Comparison of ENCODE assay signal across 14 mouse cellular contexts in genomic region chr11:51053230-51053629, GRCm38 (mm10). TPM values are rescaled to one million over a fixed set of nuclear protein-coding genes. Genes with fewer than 3 reads are reported as not detected.
DNase-seq lines count a peak whose midpoint lies in the region; ATAC-seq lines count a peak whose summit lies in the region.
"Had no signal": no experiment of that assay in that cellular context is flagged by ENCODE, and none has a peak within 500 bp of the region (broad histone marks: within the 10 kb centered on the region; RNA-seq: fewer than 3 reads in every experiment).

No protein-coding gene starts in this region.

- H3K36me3 ChIP-seq in midbrain, embryonic 14.5 days (ENCODE audit: control insufficient read depth, insufficient read depth, low read length), result no peaks in the 10 kb centered on the region
- no peaks in the 10 kb centered on the region for H3K36me3 ChIP-seq in midbrain, embryonic 10.5 days

- ATAC-seq in midbrain, embryonic 14.5 days (ENCODE audit: low FRiP score, low TSS enrichment), result no peak

- no peaks in the 10 kb centered on the region for H3K9me3 ChIP-seq in midbrain, embryonic 14.5 days (ENCODE audit: control insufficient read depth, low read length)
- H3K9me3 ChIP-seq in midbrain, embryonic 10.5 days (replicated peaks), result no peaks in the 10 kb centered on the region

- WGBS in midbrain, embryonic 14.5 days, result 50% methylated on average over 3 of the region's 3 CpGs
- WGBS in midbrain, embryonic 10.5 days, result 64% methylated on average over 3 of the region's 3 CpGs

- H3K27me3 ChIP-seq in midbrain, embryonic 14.5 days (ENCODE audit: control insufficient read depth, insufficient read depth, low read length), result no peaks in the 10 kb centered on the region
- H3K27me3 ChIP-seq in midbrain, embryonic 10.5 days (ENCODE audit: low read depth, poor library complexity, severe bottlenecking), result no peaks in the 10 kb centered on the region

- no peaks in the 10 kb centered on the region for H3K4me1 ChIP-seq in midbrain, embryonic 14.5 days (ENCODE audit: control insufficient read depth, insufficient read depth, low read length)
- no peaks in the 10 kb centered on the region for H3K4me1 ChIP-seq in midbrain, embryonic 10.5 days

- no peak overlapping the region for H3K27ac ChIP-seq in midbrain, embryonic 14.5 days (replicated peaks; ENCODE audit: low read depth, low read length)
- no peak overlapping the region for H3K27ac ChIP-seq in midbrain, embryonic 10.5 days (replicated peaks)
- H3K27ac ChIP-seq: macrophage had no signal

- DNase-seq in embryo, embryonic 10.5 days (ENCODE audit: low spot score), result peak; percentile 19
- no peak for DNase-seq in embryo, embryonic 10 days (ENCODE audit: low spot score)
- peak; percentile 10 for DNase-seq in kidney, adult 9 months
- no peak for DNase-seq in kidney, postnatal 14 days
- peak; percentile 65 for DNase-seq in midbrain, embryonic 14.5 days
- DNase-seq in midbrain, embryonic 10.5 days (ENCODE audit: low spot score), result no peak
- peak; percentile 45 for DNase-seq in retina, postnatal 1 day
- no peak for DNase-seq in heart, adult 9 months (ENCODE audit: low spot score in 2 of 2)
- DNase-seq: cerebellum, postnatal 36 days; gastrocnemius, postnatal 36 days; thymus, adult 18-20 months had no signal

- no peak overlapping the region for H3K4me3 ChIP-seq in midbrain, embryonic 14.5 days (replicated peaks; ENCODE audit: low read depth, low read length)
- no peak overlapping the region for H3K4me3 ChIP-seq in midbrain, embryonic 10.5 days

- no peak overlapping the region for H3K9ac ChIP-seq in midbrain, embryonic 14.5 days (replicated peaks; ENCODE audit: low read length)

- H3K4me2 ChIP-seq in midbrain, embryonic 14.5 days (ENCODE audit: low read length), result no peak overlapping the region

RNA-seq across cellular contexts. Expression of gene Olfr1375, which starts 5.3 kb away (rescaled TPM):
- not detected in 2 replicates for polyA plus RNA-seq in midbrain, embryonic 14.5 days (2014; fragmentation: Nextera tagmentation; extraction: Ambion mirVana)
- not detected in 2 replicates for polyA plus RNA-seq in midbrain, embryonic 10.5 days (2016; fragmentation: Nextera tagmentation; extraction: Ambion mirVana)
- polyA plus RNA-seq: C2C12; limb, embryonic 11.5 days; macrophage had no signal

RNA-seq across cellular contexts. Expression of gene Zfp354a, which starts 5.8 kb away (rescaled TPM):
- polyA plus RNA-seq in midbrain, embryonic 14.5 days (2014; fragmentation: Nextera tagmentation; extraction: Ambion mirVana), result 15.6 and 16.5 TPM in 2 replicates
- 10.2 and 10.8 TPM in 2 replicates for polyA plus RNA-seq in midbrain, embryonic 10.5 days (2016; fragmentation: Nextera tagmentation; extraction: Ambion mirVana)

RNA-seq across cellular contexts. Expression of gene Olfr54, which starts 39.2 kb away (rescaled TPM):
- polyA plus RNA-seq in midbrain, embryonic 14.5 days (2014; fragmentation: Nextera tagmentation; extraction: Ambion mirVana), result not detected in 2 replicates
- not detected in 2 replicates for polyA plus RNA-seq in midbrain, embryonic 10.5 days (2016; fragmentation: Nextera tagmentation; extraction: Ambion mirVana)
- polyA plus RNA-seq: C2C12; limb, embryonic 11.5 days; macrophage had no signal

RNA-seq across cellular contexts. Expression of gene Olfr51, which starts 49.8 kb away (rescaled TPM):
- polyA plus RNA-seq in midbrain, embryonic 14.5 days (2014; fragmentation: Nextera tagmentation; extraction: Ambion mirVana), result not detected in 2 replicates
- not detected in 2 replicates for polyA plus RNA-seq in midbrain, embryonic 10.5 days (2016; fragmentation: Nextera tagmentation; extraction: Ambion mirVana)
- polyA plus RNA-seq: C2C12; limb, embryonic 11.5 days; macrophage had no signal

Comparison
In these comparisons a context has a peak if more than half of its experiments do, and no peak if none do; other contexts are left out.
1. DNase-seq: peak in embryo, embryonic 10.5 days (single experiment), kidney, adult 9 months (single experiment), midbrain, embryonic 14.5 days (single experiment) and retina, postnatal 1 day (single experiment); none in embryo, embryonic 10 days (single experiment), kidney, postnatal 14 days (single experiment), midbrain, embryonic 10.5 days (single experiment) and heart, adult 9 months (0 of 2).